Mouse (Mus musculus) embryonic facial prominence, embryonic 12.5 days (tissue): Measurements from ENCODE around the gene Clec4a1. TPM values are rescaled to one million over a fixed set of nuclear protein-coding genes. Genes with fewer than 3 reads are reported as not detected.

ENCODE experiments used
- ATAC-seq: fragments of 200-750 bp; cut with Nextera tagmentation; 2 replicates; pipeline ENCODE4 v1.8.0; 2017; ENCODE audit not compliant: insufficient number of reproducible peaks, insufficient read depth, low FRiP score, low TSS enrichment
- H3K27ac ChIP-seq: fragments of 300-500 bp; sonication (generic); 2 replicates; pipeline ENCODE4 v1.5.1; 2016; ENCODE audit warnings: mild to moderate bottlenecking
- H3K27me3 ChIP-seq: fragments of 300-500 bp; sonication (generic); 2 replicates; pipeline ENCODE4 v1.6.1; 2016; ENCODE audit warnings: mild to moderate bottlenecking, moderate library complexity
- H3K36me3 ChIP-seq: fragments of 300-500 bp; sonication (generic); 2 replicates; pipeline ENCODE4 v1.6.1; 2016; ENCODE audit warnings: mild to moderate bottlenecking
- H3K4me1 ChIP-seq: fragments of 300-500 bp; sonication (generic); 2 replicates; pipeline ENCODE4 v1.6.1; 2016
- H3K4me2 ChIP-seq: fragments of 300-500 bp; sonication (generic); replicated peaks from 2 replicates; pipeline ENCODE4 v1.6.1; 2016; ENCODE audit warnings: mild to moderate bottlenecking, moderate library complexity
- H3K4me3 ChIP-seq: fragments of 300-500 bp; sonication (generic); 2 replicates; pipeline ENCODE4 v1.5.1; 2016; ENCODE audit warnings: mild to moderate bottlenecking
- H3K9ac ChIP-seq: fragments of 300-500 bp; sonication (generic); 2 replicates; pipeline ENCODE4 v1.6.1; 2016; ENCODE audit warnings: mild to moderate bottlenecking, moderate library complexity
- H3K9me3 ChIP-seq: fragments of 300-500 bp; sonication (generic); 2 replicates; pipeline ENCODE4 v1.6.1; 2016; ENCODE audit warnings: mild to moderate bottlenecking, moderate library complexity
- WGBS: fragments of 180-500 bp; shearing (Covaris S2); methylation state at CpG from one replicate; pipeline ENCODE4 v1.1.7; 2016; 5-methylcytosine and 5-hydroxymethylcytosine counted together
- polyA plus RNA-seq: library from polyadenylated mRNA; unstranded; fragments of >200 nt; fragmentation: Nextera tagmentation; extraction: Ambion mirVana; gene quantifications from 2 replicates; pipeline ENCODE4 v1.2.1, GENCODE M21; 2016

Clec4a1 gene
- polyA plus RNA-seq, 1 experiment from 2014 or later = 0.93 TPM

DNA sequence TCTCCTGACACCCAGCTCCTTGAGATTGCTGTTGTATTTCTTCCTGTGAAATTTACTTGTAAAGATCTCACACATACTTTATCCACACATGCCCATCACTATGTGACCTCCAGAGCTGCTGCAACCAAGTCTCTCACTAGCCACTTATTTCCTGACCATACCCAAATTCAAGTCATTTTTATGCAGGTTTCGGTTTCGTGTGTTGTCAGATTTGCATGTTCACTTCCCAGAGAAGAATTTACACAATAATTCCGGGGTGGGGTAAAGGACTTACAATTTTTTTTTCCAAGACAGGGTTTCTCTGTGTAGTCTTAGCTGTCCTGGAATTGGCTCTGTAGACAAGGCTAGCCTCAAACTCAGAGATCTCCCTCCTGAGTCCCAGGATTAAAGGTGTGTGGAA lies 13.2 kb downstream of the Clec4a1 start:
- Histone ChIP-seq H3K4me1 (no peaks in the 10 kb centered on the region), H3K27ac (no peak overlapping the region), H3K9me3 (no peaks in the 10 kb centered on the region), H3K27me3 (no peaks in the 10 kb centered on the region), H3K9ac (no peak overlapping the region), H3K36me3 (no peaks in the 10 kb centered on the region), H3K4me2 (no peak overlapping the region), H3K4me3 (no peak overlapping the region)
- 85% methylated on average over 3 of the region's 3 CpGs for WGBS
- no peak for ATAC-seq

DNA sequence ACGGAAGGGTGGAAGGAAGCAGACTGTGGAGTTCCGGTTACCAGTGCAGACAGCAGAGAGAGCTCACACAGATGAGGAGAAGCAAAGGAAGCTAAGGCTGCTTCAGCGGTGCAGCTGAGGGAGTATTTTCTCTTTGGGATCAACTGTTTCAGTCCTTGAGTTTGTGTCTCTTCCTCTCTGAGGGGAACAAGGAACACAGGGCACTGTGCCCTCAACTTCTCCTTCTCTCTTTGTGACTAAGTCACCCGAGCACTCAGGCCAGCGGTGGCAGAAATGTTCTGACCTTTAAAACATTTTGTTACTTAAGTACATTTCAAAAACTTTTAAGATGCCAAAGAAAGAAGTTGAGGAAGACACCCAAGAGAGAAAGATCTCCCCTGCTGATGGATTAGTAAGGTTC lies 18.0 kb downstream of the Clec4a1 start:
- H3K27ac ChIP-seq = no peak overlapping the region
- no peaks in the 10 kb centered on the region for H3K9me3 ChIP-seq
- WGBS = 86% methylated on average over 5 of the region's 5 CpGs
- ATAC-seq = no peak
- no peak overlapping the region for H3K9ac ChIP-seq
- H3K27me3 ChIP-seq = no peaks in the 10 kb centered on the region
- no peak overlapping the region for H3K4me2 ChIP-seq
- H3K4me3 ChIP-seq = no peak overlapping the region
- no peaks in the 10 kb centered on the region for H3K36me3 ChIP-seq
- H3K4me1 ChIP-seq = no peaks in the 10 kb centered on the region

DNA sequence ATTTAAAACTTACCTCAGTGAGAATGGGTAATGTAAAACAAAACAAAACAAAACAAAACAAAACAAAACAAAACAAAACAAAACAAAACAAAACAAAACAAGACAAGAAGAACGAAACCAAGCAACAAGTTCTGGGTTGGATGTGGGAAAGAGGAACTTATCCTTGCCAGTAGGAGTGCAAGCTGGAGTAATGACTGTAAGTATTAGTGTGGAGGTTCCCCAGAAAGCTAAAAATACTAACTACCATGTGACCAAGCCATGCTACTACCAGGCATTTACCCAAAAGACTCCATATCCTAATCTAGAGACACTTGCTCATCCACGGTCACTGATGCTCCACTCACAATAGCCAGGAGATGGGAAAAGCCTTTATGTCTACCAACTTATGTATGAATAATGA lies 25.1 kb downstream of the Clec4a1 start:
- no peak overlapping the region for H3K4me3 ChIP-seq
- H3K9ac ChIP-seq = no peak overlapping the region
- ATAC-seq = no peak
- H3K27me3 ChIP-seq = no peaks in the 10 kb centered on the region
- H3K36me3 ChIP-seq = no peaks in the 10 kb centered on the region
- WGBS = 77% methylated on average over 2 of the region's 2 CpGs
- no peak overlapping the region for H3K27ac ChIP-seq
- no peak overlapping the region for H3K4me2 ChIP-seq
- no peaks in the 10 kb centered on the region for H3K4me1 ChIP-seq
- H3K9me3 ChIP-seq = no peaks in the 10 kb centered on the region

DNA sequence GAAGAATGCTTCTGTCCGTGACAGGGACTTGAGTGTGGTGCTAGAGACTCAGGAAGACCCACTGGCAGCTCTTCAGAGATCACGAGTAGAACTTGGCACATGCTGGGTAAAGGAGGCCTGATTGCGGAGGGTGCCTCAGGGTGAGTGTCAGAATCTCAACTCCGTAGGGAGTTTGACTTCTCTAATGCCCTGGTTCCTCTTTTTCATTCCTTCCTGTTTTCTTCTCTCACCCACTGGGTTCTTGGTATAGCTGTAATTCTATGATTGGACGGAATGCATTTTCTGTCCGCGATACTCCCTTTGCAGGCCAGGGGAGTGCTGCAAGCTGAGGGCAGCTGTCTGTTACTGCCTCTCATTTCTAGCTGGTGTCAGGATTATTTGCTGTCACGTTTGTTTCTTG lies 30.8 kb downstream of the Clec4a1 start, which contains the start of gene Clec4a3:
Clec4a3 (plus strand) TSS at position 115 of the 400 bp plus-strand sequence.
- Histone ChIP-seq H3K4me1 (no peaks in the 10 kb centered on the region), H3K36me3 (no peaks in the 10 kb centered on the region), H3K4me2 (no peak within 1 kb of the TSS), H3K27ac (no peak within 1 kb of the TSS), H3K27me3 (no peaks in the 10 kb centered on the region), H3K9ac (no peak within 1 kb of the TSS), H3K4me3 (no peak within 1 kb of the TSS), H3K9me3 (no peaks in the 10 kb centered on the region)
- ATAC-seq = no peak
- WGBS = 86% methylated on average over 8 of the region's 8 CpGs

DNA sequence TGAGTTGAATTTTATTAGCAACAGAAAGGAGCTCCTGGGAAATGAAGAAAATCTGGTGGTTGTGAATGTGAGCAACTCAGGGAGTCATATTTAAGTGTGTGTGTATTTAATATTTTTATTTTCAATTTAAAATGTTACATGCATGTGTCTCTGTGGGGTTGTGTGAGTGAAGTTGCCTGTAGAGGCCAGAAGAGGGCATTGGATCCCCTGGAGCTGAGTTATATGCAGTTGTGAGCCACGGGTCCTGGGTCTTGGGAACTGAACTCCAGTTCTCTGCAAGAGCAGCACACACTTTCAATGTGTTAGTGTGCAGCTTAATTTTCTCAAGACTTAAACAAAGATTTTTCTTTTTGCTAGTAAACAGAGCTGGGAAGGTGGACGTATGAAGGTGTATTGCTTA lies 42.9 kb downstream of the Clec4a1 start:
- no peak overlapping the region for H3K4me3 ChIP-seq
- ATAC-seq = no peak
- H3K9ac ChIP-seq = no peak overlapping the region
- no peaks in the 10 kb centered on the region for H3K36me3 ChIP-seq
- no peaks in the 10 kb centered on the region for H3K27me3 ChIP-seq
- no peak overlapping the region for H3K4me2 ChIP-seq
- H3K9me3 ChIP-seq = no peaks in the 10 kb centered on the region
- WGBS = 75% methylated on average over 2 of the region's 2 CpGs
- H3K4me1 ChIP-seq = no peaks in the 10 kb centered on the region
- no peak overlapping the region for H3K27ac ChIP-seq

DNA sequence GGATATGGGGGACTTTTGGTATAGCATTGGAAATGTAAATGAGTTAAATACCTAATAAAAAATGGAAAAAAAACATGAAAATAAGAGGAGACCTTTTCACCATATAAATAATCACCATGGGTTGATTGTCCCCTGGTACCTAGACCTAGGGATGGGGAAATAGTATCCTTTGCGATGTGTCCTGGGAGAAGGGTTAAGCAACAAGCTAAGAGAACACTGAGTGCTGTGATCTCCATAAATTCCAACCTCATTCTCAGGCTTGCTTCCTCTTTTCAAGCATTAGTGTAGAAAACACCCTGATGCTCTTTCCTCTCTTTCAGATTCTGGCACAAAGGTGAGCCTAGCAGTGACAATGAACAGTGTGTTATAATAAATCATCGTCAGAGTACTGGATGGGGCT lies 47.4 kb downstream of the Clec4a1 start:
- Histone ChIP-seq H3K27ac (no peak overlapping the region), H3K4me3 (no peak overlapping the region), H3K4me2 (no peak overlapping the region), H3K4me1 (no peaks in the 10 kb centered on the region), H3K27me3 (no peaks in the 10 kb centered on the region), H3K9ac (no peak overlapping the region), H3K36me3 (no peaks in the 10 kb centered on the region), H3K9me3 (no peaks in the 10 kb centered on the region)
- WGBS = 83% methylated on average over 2 of the region's 2 CpGs
- no peak for ATAC-seq

Other genes starting within 250 kb of the Clec4a1 start
- 0.33 and 0.59 TPM in 2 replicates for gene Nanog, start 214.4 kb upstream of the Clec4a1 start, polyA plus RNA-seq
- gene Slc2a3, start 120.2 kb upstream of the Clec4a1 start, polyA plus RNA-seq = 31.5 and 32.7 TPM in 2 replicates
- gene Foxj2, start 101.9 kb upstream of the Clec4a1 start, polyA plus RNA-seq = 6.7 TPM in 2 replicates
- 2.3 and 2.5 TPM in 2 replicates for gene C3ar1, start 65.7 kb upstream of the Clec4a1 start, polyA plus RNA-seq
- 59.6 and 65.4 TPM in 2 replicates for gene Necap1, start 47.4 kb upstream of the Clec4a1 start, polyA plus RNA-seq
- 0.50 and 0.79 TPM in 2 replicates for gene Clec4a3, start 30.7 kb downstream of the Clec4a1 start, polyA plus RNA-seq
- gene Clec4a4, start 68.5 kb downstream of the Clec4a1 start, polyA plus RNA-seq = not detected in 2 replicates
- gene Clec4b1, start 128.1 kb downstream of the Clec4a1 start, polyA plus RNA-seq = not detected in 2 replicates
- 0.55 and 1.2 TPM in 2 replicates for gene Clec4a2, start 184.6 kb downstream of the Clec4a1 start, polyA plus RNA-seq